Mouse (Mus musculus): ENCODE results near the gene Slc31a2.

DNA sequence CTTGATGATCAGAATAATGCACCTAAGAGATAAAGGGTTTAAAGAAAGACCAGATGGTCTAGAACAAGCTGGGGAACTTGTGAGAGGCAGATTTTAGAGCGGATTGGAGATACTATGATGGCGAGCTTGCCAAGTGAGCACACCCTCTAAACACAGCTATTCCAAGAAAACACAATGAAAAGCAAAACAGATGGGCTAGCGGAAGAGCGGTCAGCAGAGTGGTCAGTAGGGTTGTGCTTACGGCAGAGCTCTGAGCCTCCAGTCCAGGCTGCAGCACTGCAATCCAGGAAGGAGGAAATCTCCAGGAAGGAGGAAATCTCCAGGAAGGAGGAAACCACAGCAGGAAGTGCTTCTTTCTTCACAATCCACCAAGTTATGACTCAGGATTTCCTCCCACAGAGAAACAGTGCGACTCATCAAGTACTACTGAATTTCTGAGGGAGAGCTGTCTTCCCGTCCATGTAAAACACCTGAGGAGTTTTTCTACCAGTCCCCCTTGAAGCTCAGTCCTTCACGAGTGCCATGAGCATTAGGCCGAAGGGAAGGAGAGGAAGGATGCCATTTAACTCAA is 51.4 kb downstream of the Slc31a2 start:
- no peak for TF ChIP-seq CTCF (IDR thresholded peaks at IDR 0.05; ENCODE audit: insufficient read depth, low read length)
- no peak for TF ChIP-seq POLR2A (IDR thresholded peaks at IDR 0.05; ENCODE audit: borderline replicate concordance, extremely low read depth, low read depth, low read length)

Measured in lung, adult 2 months (tissue).